Mouse (Mus musculus): ENCODE results near the gene Crybb3.
A peak's percentile ranks its signal among the peaks of the same experiment; 100 is the strongest.

Gene Crybb3

GRCm38 (mm10) chr5:113105035-113105434, 23.7 kb upstream of the Crybb3 start:
- DNase-seq (ENCODE audit: low spot score in 2 of 2): no peak

GRCm38 (mm10) chr5:113102455-113102854, 21.1 kb upstream of the Crybb3 start:
- no peak for DNase-seq (ENCODE audit: low spot score in 2 of 2)

GRCm38 (mm10) chr5:113101457-113101856, 20.1 kb upstream of the Crybb3 start:
- DNase-seq (ENCODE audit: low spot score in 2 of 2): no peak

- no peak for DNase-seq (ENCODE audit: low spot score in 2 of 2)
Measured at GRCm38 (mm10) chr5:113100422-113100821, 19.0 kb upstream of the Crybb3 start.

GRCm38 (mm10) chr5:113099546-113099945, 18.2 kb upstream of the Crybb3 start:
- DNase-seq (ENCODE audit: low spot score in 2 of 2): peak; percentile 76 to 89

- DNase-seq (ENCODE audit: low spot score in 2 of 2): no peak
Measured at GRCm38 (mm10) chr5:113097551-113097950, 16.2 kb upstream of the Crybb3 start.

GRCm38 (mm10) chr5:113095456-113095855, 14.1 kb upstream of the Crybb3 start:
- no peak for DNase-seq (ENCODE audit: low spot score in 2 of 2)

- DNase-seq (ENCODE audit: low spot score in 2 of 2): no peak
Measured at GRCm38 (mm10) chr5:113092406-113092805, 11.0 kb upstream of the Crybb3 start.

- DNase-seq (ENCODE audit: low spot score in 2 of 2): peak in 1 of 2 experiments; percentile 53
Measured at GRCm38 (mm10) chr5:113091162-113091561, 9.8 kb upstream of the Crybb3 start.

- no peak for DNase-seq (ENCODE audit: low spot score in 2 of 2)
Measured at GRCm38 (mm10) chr5:113090750-113091149, 9.4 kb upstream of the Crybb3 start.

GRCm38 (mm10) chr5:113090077-113090690, 8.8 kb upstream of the Crybb3 start:
- DNase-seq (ENCODE audit: low spot score in 2 of 2): no peak

GRCm38 (mm10) chr5:113087465-113087864, 6.1 kb upstream of the Crybb3 start:
- no peak for DNase-seq (ENCODE audit: low spot score in 2 of 2)

GRCm38 (mm10) chr5:113086990-113087389, 5.6 kb upstream of the Crybb3 start:
- no peak for DNase-seq (ENCODE audit: low spot score in 2 of 2)

GRCm38 (mm10) chr5:113086439-113086838, 5.1 kb upstream of the Crybb3 start:
- DNase-seq (ENCODE audit: low spot score in 2 of 2): no peak

- DNase-seq (ENCODE audit: low spot score in 2 of 2): no peak
Measured at GRCm38 (mm10) chr5:113085931-113086330, 4.5 kb upstream of the Crybb3 start.

- no peak for DNase-seq (ENCODE audit: low spot score in 2 of 2)
Measured at GRCm38 (mm10) chr5:113084309-113084708, 2.9 kb upstream of the Crybb3 start.

- no peak for DNase-seq (ENCODE audit: low spot score in 2 of 2)
Measured at GRCm38 (mm10) chr5:113082356-113083168, 1.2 kb upstream of the Crybb3 start.

GRCm38 (mm10) chr5:113081020-113081419, 364 bp downstream of the Crybb3 start:
- DNase-seq (ENCODE audit: low spot score in 2 of 2): no peak

- DNase-seq (ENCODE audit: low spot score in 2 of 2): peak in 1 of 2 experiments; percentile 43
Measured at GRCm38 (mm10) chr5:113079783-113080182, 1.6 kb downstream of the Crybb3 start.

GRCm38 (mm10) chr5:113078686-113079085, 2.7 kb downstream of the Crybb3 start:
- no peak for DNase-seq (ENCODE audit: low spot score in 2 of 2)

GRCm38 (mm10) chr5:113070017-113070416, 11.4 kb downstream of the Crybb3 start, which contains the start of gene Crybb2:
TSS of gene Crybb2 (minus strand) at chr5:113070117.
- DNase-seq (ENCODE audit: low spot score in 2 of 2): no peak

GRCm38 (mm10) chr5:113054308-113054707, 27.1 kb downstream of the Crybb3 start:
- peak; percentile 43 to 69 for DNase-seq (ENCODE audit: low spot score in 2 of 2)

- DNase-seq (ENCODE audit: low spot score in 2 of 2): no peak
Measured at GRCm38 (mm10) chr5:113050581-113051185, 30.7 kb downstream of the Crybb3 start.
